Mouse (Mus musculus) kidney, postnatal 14 days (tissue): ENCODE results near the gene Dcun1d4.
"Not testable (repeated sequence)": the region's sequence is repeated elsewhere in the genome, so short reads cannot be mapped to it uniquely, and the experiment has no call there.

Experiments used
- DNase-seq: peaks from one replicate; pipeline ENCODE4 v3.0.0; 2022; ENCODE audit warnings: mixed read lengths

The Dcun1d4 gene

GRCm38 (mm10) chr5:73548838-73549237 lies 68.0 kb downstream of the Dcun1d4 start:
- no peak for DNase-seq

- no peak for DNase-seq
These were observed 71.0 kb downstream of the Dcun1d4 start for GRCm38 (mm10) chr5:73551836-73552235.

GRCm38 (mm10) chr5:73553903-73554302 lies 73.1 kb downstream of the Dcun1d4 start:
- no peak for DNase-seq

GRCm38 (mm10) chr5:73555096-73555852 lies 74.5 kb downstream of the Dcun1d4 start:
- DNase-seq = no peak

GRCm38 (mm10) chr5:73556733-73557425 lies 76.1 kb downstream of the Dcun1d4 start:
- no peak for DNase-seq

GRCm38 (mm10) chr5:73558756-73559155 lies 78.0 kb downstream of the Dcun1d4 start:
- no peak for DNase-seq

GRCm38 (mm10) chr5:73564038-73564437 lies 83.2 kb downstream of the Dcun1d4 start:
- DNase-seq = no peak

GRCm38 (mm10) chr5:73566119-73566518 lies 85.3 kb downstream of the Dcun1d4 start:
- no peak for DNase-seq

- no peak for DNase-seq
These were observed 86.1 kb downstream of the Dcun1d4 start for GRCm38 (mm10) chr5:73566892-73567291.

GRCm38 (mm10) chr5:73569181-73569580 lies 88.4 kb downstream of the Dcun1d4 start:
- DNase-seq = no peak

GRCm38 (mm10) chr5:73571395-73572156 lies 90.8 kb downstream of the Dcun1d4 start:
- DNase-seq = no peak

- no peak for DNase-seq
These were observed 92.0 kb downstream of the Dcun1d4 start for GRCm38 (mm10) chr5:73572846-73573245.

- DNase-seq = no peak
These were observed 93.0 kb downstream of the Dcun1d4 start for GRCm38 (mm10) chr5:73573789-73574188.

- no peak for DNase-seq
These were observed 93.8 kb downstream of the Dcun1d4 start for GRCm38 (mm10) chr5:73574616-73575015.

- no peak for DNase-seq
These were observed 95.9 kb downstream of the Dcun1d4 start for GRCm38 (mm10) chr5:73576708-73577107.

GRCm38 (mm10) chr5:73578131-73578530 lies 97.3 kb downstream of the Dcun1d4 start:
- DNase-seq = no peak

- not testable (repeated sequence) for DNase-seq
These were observed 103.2 kb downstream of the Dcun1d4 start for GRCm38 (mm10) chr5:73584011-73584410.

- DNase-seq = no peak
These were observed 104.7 kb downstream of the Dcun1d4 start for GRCm38 (mm10) chr5:73585212-73586115.

- no peak for DNase-seq
These were observed 105.8 kb downstream of the Dcun1d4 start for GRCm38 (mm10) chr5:73586597-73586996.

- no peak for DNase-seq
These were observed 106.3 kb downstream of the Dcun1d4 start for GRCm38 (mm10) chr5:73587119-73587518.

GRCm38 (mm10) chr5:73598943-73599695 lies 118.3 kb downstream of the Dcun1d4 start:
- no peak for DNase-seq

GRCm38 (mm10) chr5:73599991-73600390 lies 119.2 kb downstream of the Dcun1d4 start:
- DNase-seq = no peak
